In the genomic region with DNA sequence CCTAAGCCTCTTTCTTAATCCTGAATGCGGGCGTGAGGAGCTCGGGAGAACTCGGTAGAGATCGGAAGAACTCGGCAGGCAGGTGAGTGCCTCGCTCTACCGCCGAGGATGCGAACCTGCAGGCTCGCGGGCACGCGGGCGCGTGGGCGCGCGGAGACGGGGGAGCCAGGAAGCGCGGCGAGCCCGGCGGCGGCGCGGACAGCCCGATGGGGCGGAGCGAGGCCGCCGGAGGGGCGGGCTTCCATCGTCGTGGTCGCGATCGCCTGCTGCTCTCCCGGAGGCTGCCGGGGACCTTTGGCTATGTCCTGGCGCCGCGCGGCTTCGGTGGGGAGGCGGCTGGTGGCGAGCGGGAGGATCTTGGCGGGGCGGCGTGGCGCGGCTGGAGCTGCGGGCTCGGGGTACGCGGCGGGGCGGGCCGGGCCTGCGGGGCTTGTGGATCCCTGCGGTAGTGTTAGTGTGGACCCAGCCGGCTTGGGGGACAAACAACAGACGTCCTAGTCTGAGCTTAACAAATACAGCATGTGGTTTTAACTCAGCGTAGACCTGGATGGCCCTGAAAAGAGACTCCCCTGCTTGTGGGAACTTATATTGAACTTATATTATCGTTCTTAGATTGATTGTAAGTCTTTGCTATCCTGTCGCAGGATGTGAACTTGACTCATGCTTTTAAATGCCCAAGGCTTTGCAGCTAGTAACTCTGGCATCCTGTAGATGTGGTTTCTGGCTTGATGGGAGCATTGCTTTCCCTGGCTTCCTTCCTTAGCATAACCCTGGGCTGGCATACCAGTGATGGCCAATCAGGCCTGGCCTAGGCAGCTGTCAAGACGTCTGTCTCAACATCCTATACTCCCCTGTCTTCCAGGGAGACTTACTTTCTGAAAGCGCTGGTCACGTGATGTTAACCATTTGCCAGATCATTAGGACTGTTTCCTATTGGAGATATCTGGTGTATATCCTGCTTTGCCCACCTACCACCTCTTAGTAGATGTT, we compare ENCODE assay signal across 8 mouse cellular contexts. TPM values are rescaled to one million over a fixed set of nuclear protein-coding genes. Genes with fewer than 3 reads are reported as not detected.
DNase-seq lines count a peak whose midpoint lies in the region; ATAC-seq lines count a peak whose summit lies in the region.

No protein-coding gene starts in this region.

- peak overlapping the region; percentile 97 for H3K9ac ChIP-seq in hindbrain, embryonic 16.5 days (ENCODE audit: low read depth, low read length)

- H3K4me2 ChIP-seq in hindbrain, embryonic 16.5 days (ENCODE audit: low read length), result peak overlapping the region; percentile 87

- H3K9me3 ChIP-seq in hindbrain, embryonic 16.5 days (ENCODE audit: control insufficient read depth, low read length), result no peaks in the 10 kb centered on the region

- H3K4me3 ChIP-seq in hindbrain, embryonic 16.5 days (ENCODE audit: low read length), result peak overlapping the region; percentile 90
- peak overlapping the region; percentile 63 for H3K4me3 ChIP-seq in macrophage (ENCODE audit: inconsistent target)

- H3K27ac ChIP-seq in hindbrain, embryonic 16.5 days (ENCODE audit: low read depth, low read length), result peak overlapping the region; percentile 95
- no peak overlapping the region for H3K27ac ChIP-seq in macrophage

- DNase-seq in T-cell, adult 2 months (ENCODE audit: low spot score), result peak; percentile 91
- DNase-seq in cerebellum, postnatal 4 days (ENCODE audit: low spot score in 2 of 2), result peak; percentile 63 to 84
- peak; percentile 74 for DNase-seq in gastrocnemius, adult 18-20 months (ENCODE audit: low spot score)
- DNase-seq in left cerebral cortex, adult 18-20 months (ENCODE audit: low spot score in 2 of 2), result peak; percentile 90 to 92
- DNase-seq in right cerebral cortex, adult 18-20 months, result peak; percentile 94
- peak; percentile 36 for DNase-seq in urinary bladder, postnatal 10 days (ENCODE audit: low spot score)

- under 1% methylated on average over 52 of the region's 71 CpGs for WGBS in hindbrain, embryonic 16.5 days
- under 1% methylated on average over 59 of the region's 71 CpGs for WGBS in macrophage (ENCODE audit: missing documents)

- H3K4me1 ChIP-seq in hindbrain, embryonic 16.5 days (ENCODE audit: control insufficient read depth, insufficient read depth, low read depth, low read length), result peaks cover 3% of the 10 kb centered on the region

- peak; percentile 94 for ATAC-seq in hindbrain, embryonic 16.5 days

- H3K36me3 ChIP-seq in hindbrain, embryonic 16.5 days (ENCODE audit: control insufficient read depth, insufficient read depth, low read length), result no peaks in the 10 kb centered on the region; the same call in 1 of the 2 replicates
- peaks cover 16% of the 10 kb centered on the region; the same call in 1 of the 2 replicates for H3K36me3 ChIP-seq in macrophage (ENCODE audit: inconsistent target)

- H3K79me2 ChIP-seq in macrophage (ENCODE audit: inconsistent target), result no peaks in the 10 kb centered on the region; the same call in 1 of the 2 replicates

- no peaks in the 10 kb centered on the region for H3K27me3 ChIP-seq in hindbrain, embryonic 16.5 days (replicated peaks; ENCODE audit: control insufficient read depth, insufficient read depth, low read length)

RNA-seq across cellular contexts. Expression of gene Glrx2, which starts 23.5 kb away (rescaled TPM):
- total RNA-seq in gastrocnemius, adult 18-20 months (2021), result 10 to 100 TPM; 69.4 to 77.9 TPM
- 114 and 123 TPM in 2 replicates for polyA plus RNA-seq in hindbrain, embryonic 16.5 days (2015; fragmentation: Nextera tagmentation; extraction: Ambion mirVana)
- total RNA-seq in left cerebral cortex, adult 18-20 months (2021), result 100 to 1,000 TPM; 114 to 117 TPM
- total RNA-seq in macrophage (2018; cell fraction: chromatin; rRNA removed), result 10 to 100 TPM in 21 of 26 experiments, 1 to 10 TPM in 5; 6.4 to 44.8 (median 18.9) TPM
- 10 to 100 TPM; 30.3 to 57.8 (median 43.0) TPM for total RNA-seq in macrophage (2018; cell fraction: cytosol; rRNA removed)
- 10 to 100 TPM; 14.8 to 43.8 (median 26.8) TPM for total RNA-seq in macrophage (2018; cell fraction: nucleus; rRNA removed)
- polyA plus RNA-seq in macrophage (2018), result 35.4 to 56.3 TPM (median 50.6 TPM) in 3 replicates

RNA-seq across cellular contexts. Expression of gene Cdc73, which starts 37.0 kb away (rescaled TPM):
- 10 to 100 TPM; 47.1 to 54.6 TPM for total RNA-seq in gastrocnemius, adult 18-20 months (2021)
- polyA plus RNA-seq in hindbrain, embryonic 16.5 days (2015; fragmentation: Nextera tagmentation; extraction: Ambion mirVana), result 7.7 and 12.2 TPM in 2 replicates
- total RNA-seq in left cerebral cortex, adult 18-20 months (2021), result 10 to 100 TPM; 68.1 to 76.1 TPM
- total RNA-seq in macrophage (2018; cell fraction: chromatin; rRNA removed), result 100 to 1,000 TPM in 24 of 26 experiments, 10 to 100 TPM in 2; 97.4 to 149 (median 126) TPM
- 10 to 100 TPM; 25.3 to 42.6 (median 30.6) TPM for total RNA-seq in macrophage (2018; cell fraction: cytosol; rRNA removed)
- total RNA-seq in macrophage (2018; cell fraction: nucleus; rRNA removed), result 100 to 1,000 TPM in 3 of 26 experiments, 10 to 100 TPM in 23; 36.4 to 122 (median 69.4) TPM
- 20.3 to 31.1 TPM (median 29.4 TPM) in 3 replicates for polyA plus RNA-seq in macrophage (2018)

RNA-seq across cellular contexts. Expression of gene Trove2, which starts 37.2 kb away (rescaled TPM):
- total RNA-seq in gastrocnemius, adult 18-20 months (2021), result 1 to 10 TPM; 2.9 to 3.5 TPM
- polyA plus RNA-seq in hindbrain, embryonic 16.5 days (2015; fragmentation: Nextera tagmentation; extraction: Ambion mirVana), result 27.4 and 31.8 TPM in 2 replicates
- 10 to 100 TPM; 30.6 to 32.0 TPM for total RNA-seq in left cerebral cortex, adult 18-20 months (2021)
- total RNA-seq in macrophage (2018; cell fraction: chromatin; rRNA removed), result 10 to 100 TPM in 7 of 26 experiments, 1 to 10 TPM in 19; 1.7 to 11.6 (median 6.3) TPM
- total RNA-seq in macrophage (2018; cell fraction: cytosol; rRNA removed), result 10 to 100 TPM in 10 of 26 experiments, 1 to 10 TPM in 16; 4.2 to 15.6 (median 9.3) TPM
- total RNA-seq in macrophage (2018; cell fraction: nucleus; rRNA removed), result 10 to 100 TPM in 10 of 26 experiments, 1 to 10 TPM in 16; 5.3 to 21.3 (median 8.4) TPM
- polyA plus RNA-seq in macrophage (2018), result 5.8 to 7.0 TPM (median 6.4 TPM) in 3 replicates

RNA-seq across cellular contexts. Expression of gene Uchl5, which starts 37.4 kb away (rescaled TPM):
- total RNA-seq in gastrocnemius, adult 18-20 months (2021), result 10 to 100 TPM; 19.0 to 22.0 TPM
- 64.0 and 68.3 TPM in 2 replicates for polyA plus RNA-seq in hindbrain, embryonic 16.5 days (2015; fragmentation: Nextera tagmentation; extraction: Ambion mirVana)
- 10 to 100 TPM; 40.7 to 43.4 TPM for total RNA-seq in left cerebral cortex, adult 18-20 months (2021)
- 10 to 100 TPM; 14.1 to 56.4 (median 40.0) TPM for total RNA-seq in macrophage (2018; cell fraction: chromatin; rRNA removed)
- total RNA-seq in macrophage (2018; cell fraction: cytosol; rRNA removed), result 10 to 100 TPM; 24.2 to 43.2 (median 33.3) TPM
- 10 to 100 TPM in 25 of 26 experiments, 1 to 10 TPM in 1; 8.3 to 59.8 (median 22.5) TPM for total RNA-seq in macrophage (2018; cell fraction: nucleus; rRNA removed)
- polyA plus RNA-seq in macrophage (2018), result 26.6 to 82.9 TPM (median 60.1 TPM) in 3 replicates

Comparison
In these comparisons a context has a peak if more than half of its experiments do, and no peak if none do; other contexts are left out.
1. DNase-seq: peak in every context shown above with its lines; median percentile 94 in right cerebral cortex, adult 18-20 months; 91 in T-cell, adult 2 months; 91 in left cerebral cortex, adult 18-20 months; 74 in gastrocnemius, adult 18-20 months; 74 in cerebellum, postnatal 4 days; 36 in urinary bladder, postnatal 10 days.
2. RNA of gene Trove2, which starts 37.2 kb away (total RNA-seq): 30.6 to 32.0 TPM in left cerebral cortex, adult 18-20 months; 2.9 to 3.5 TPM in gastrocnemius, adult 18-20 months; every median in the first group is over 4 times any median in the second.